Mouse (Mus musculus): ENCODE data around the gene Tdrd1. TPM values are rescaled to one million over a fixed set of nuclear protein-coding genes. Genes with fewer than 3 reads are reported as not detected.
A peak's percentile ranks its signal among the peaks of the same experiment; 100 is the strongest.
"Not testable (repeated sequence)": the region's sequence is repeated elsewhere in the genome, so short reads cannot be mapped to it uniquely, and the experiment has no call there.

Gene Tdrd1
- 1.6 and 1.7 TPM in 2 replicates for polyA plus RNA-seq (2015; fragmentation: Nextera tagmentation; extraction: Ambion mirVana)

DNA sequence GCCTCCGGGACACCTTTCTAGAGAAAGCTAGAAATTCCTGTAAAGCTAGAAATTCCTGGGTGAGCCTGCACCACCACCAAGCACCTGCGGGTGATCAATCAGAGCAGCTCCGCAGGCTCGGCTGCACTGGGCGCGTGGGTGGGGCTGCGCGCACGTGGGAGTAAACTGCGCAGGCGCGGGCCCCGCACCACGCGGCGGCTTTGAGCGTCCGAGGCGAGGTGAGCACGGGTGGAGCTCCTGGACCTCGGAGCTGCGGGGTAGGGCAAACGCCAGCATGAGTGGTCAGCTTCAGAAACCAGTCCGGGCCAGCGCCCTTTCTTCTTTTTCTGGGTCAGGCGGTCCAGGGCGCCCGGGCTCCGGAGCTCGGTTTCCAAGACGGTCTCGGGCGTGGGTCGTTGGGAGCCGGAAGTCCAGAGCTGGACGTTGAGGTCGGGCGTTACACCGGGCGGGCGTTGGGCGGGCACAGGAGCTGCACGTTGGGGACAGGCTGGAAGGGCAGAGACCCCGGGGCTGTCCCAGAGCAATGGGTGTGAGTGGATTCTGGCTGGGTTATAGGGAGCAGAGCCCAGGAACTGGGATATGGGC lies at the start of gene Tdrd1:
Gene Tdrd1 (plus strand): TSS at position 163 of the 585 bp plus-strand sequence.
- Histone ChIP-seq H3K9ac (no peak within 1 kb of the TSS), H3K4me3 (replicated peaks) (peak within 1 kb of the TSS; percentile 15), H3K4me1 (peaks cover 7% of the 10 kb centered on the region), H3K36me3 (no peaks in the 10 kb centered on the region), H3K27me3 (replicated peaks) (no peaks in the 10 kb centered on the region), H3K4me2 (peak within 1 kb of the TSS; percentile 45), H3K27ac (no peak within 1 kb of the TSS), H3K9me3 (no peaks in the 10 kb centered on the region)
- no peak for ATAC-seq (ENCODE audit: insufficient read depth, low FRiP score, low read depth)
- WGBS = 54% methylated on average over 44 of the region's 44 CpGs

GRCm38 (mm10) chr19:56776719-56777382 lies 49.2 kb upstream of the Tdrd1 start:
- Histone ChIP-seq H3K4me3 (replicated peaks) (0 out of 2 replicates have a peak overlapping the region, but pooled peaks have one; percentile 20), H3K4me2 (peak overlapping the region; percentile 36), H3K9ac (no peak overlapping the region), H3K4me1 (peaks cover 15% of the 10 kb centered on the region), H3K27me3 (replicated peaks) (0 out of 2 replicates have a peak, but pooled peaks cover 4% of the 10 kb centered on the region), H3K9me3 (no peaks in the 10 kb centered on the region), H3K36me3 (no peaks in the 10 kb centered on the region), H3K27ac (no peak overlapping the region)
- no peak for ATAC-seq (ENCODE audit: insufficient read depth, low FRiP score, low read depth)
- 22% methylated on average over 16 of the region's 16 CpGs for WGBS

DNA sequence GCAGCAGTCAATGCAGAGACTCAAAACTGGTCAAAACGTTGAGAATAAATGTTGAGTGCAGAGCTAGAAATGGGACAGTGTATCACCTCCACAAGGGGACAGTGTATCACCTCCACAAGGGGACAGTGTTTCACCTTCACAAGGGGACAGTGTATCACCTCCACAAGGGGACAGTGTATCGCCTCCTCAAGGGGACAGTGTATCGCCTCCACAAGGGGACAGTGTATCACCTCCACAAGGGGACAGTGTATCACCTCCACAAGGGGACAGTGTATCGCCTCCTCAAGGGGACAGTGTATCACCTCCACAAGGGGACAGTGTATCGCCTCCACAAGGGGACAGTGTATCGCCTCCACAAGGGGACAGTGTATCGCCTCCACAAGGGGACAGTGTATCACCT lies 47.5 kb upstream of the Tdrd1 start:
- H3K4me3 ChIP-seq (replicated peaks); H3K27me3 ChIP-seq (replicated peaks); H3K4me2 ChIP-seq; H3K36me3 ChIP-seq; H3K9me3 ChIP-seq; H3K9ac ChIP-seq; ATAC-seq (ENCODE audit: insufficient read depth, low FRiP score, low read depth); H3K27ac ChIP-seq: not testable (repeated sequence)
- H3K4me1 ChIP-seq = peaks cover 15% of the 10 kb centered on the region
- 90% methylated on average over 7 of the region's 7 CpGs for WGBS

GRCm38 (mm10) chr19:56787911-56788310 lies 38.1 kb upstream of the Tdrd1 start:
- WGBS = 84% methylated on average over 7 of the region's 7 CpGs
- ATAC-seq (ENCODE audit: insufficient read depth, low FRiP score, low read depth) = no peak
- Histone ChIP-seq H3K4me2 (no peak overlapping the region), H3K9ac (no peak overlapping the region), H3K9me3 (no peaks in the 10 kb centered on the region), H3K4me3 (replicated peaks) (no peak overlapping the region), H3K27ac (no peak overlapping the region), H3K36me3 (peaks cover 14% of the 10 kb centered on the region; the same call in 1 of the 2 replicates), H3K4me1 (no peaks in the 10 kb centered on the region), H3K27me3 (replicated peaks) (no peaks in the 10 kb centered on the region)

- H3K9me3 ChIP-seq = no peaks in the 10 kb centered on the region
- ATAC-seq (ENCODE audit: insufficient read depth, low FRiP score, low read depth) = no peak
- peaks cover 17% of the 10 kb centered on the region for H3K36me3 ChIP-seq
- no peak overlapping the region for H3K27ac ChIP-seq
- WGBS = 87% methylated on average over 5 of the region's 5 CpGs
- H3K27me3 ChIP-seq (replicated peaks) = no peaks in the 10 kb centered on the region
- no peak overlapping the region for H3K4me2 ChIP-seq
- no peak overlapping the region for H3K9ac ChIP-seq
- H3K4me1 ChIP-seq = no peaks in the 10 kb centered on the region
- no peak overlapping the region for H3K4me3 ChIP-seq (replicated peaks)
These were observed 37.1 kb upstream of the Tdrd1 start for GRCm38 (mm10) chr19:56788952-56789351.

DNA sequence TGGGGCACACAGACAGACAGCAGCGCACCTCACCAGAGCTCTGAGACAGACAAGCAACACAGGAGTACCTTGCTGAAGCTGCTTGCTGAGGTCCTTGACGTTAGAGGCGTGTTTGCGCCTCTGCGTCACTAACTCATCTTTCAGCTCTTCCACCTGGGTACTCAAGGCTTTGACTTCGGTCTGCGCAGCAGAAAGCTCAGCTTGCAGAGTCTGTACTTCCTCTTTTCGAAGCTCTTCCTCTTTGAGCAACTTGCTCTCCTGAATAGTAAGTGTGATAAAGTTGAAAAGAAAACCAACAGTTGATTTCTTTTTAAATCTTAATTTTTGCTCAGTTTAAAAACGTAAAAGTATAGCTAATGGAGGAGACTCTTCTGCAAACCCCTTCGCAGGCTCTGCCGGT lies 28.6 kb upstream of the Tdrd1 start:
- H3K4me1 ChIP-seq = no peaks in the 10 kb centered on the region
- no peak overlapping the region for H3K4me2 ChIP-seq
- 89% methylated on average over 11 of the region's 11 CpGs for WGBS
- no peak for ATAC-seq (ENCODE audit: insufficient read depth, low FRiP score, low read depth)
- no peak overlapping the region for H3K4me3 ChIP-seq (replicated peaks)
- H3K9me3 ChIP-seq = no peaks in the 10 kb centered on the region
- H3K27ac ChIP-seq = no peak overlapping the region
- H3K9ac ChIP-seq = no peak overlapping the region
- peaks cover 56% of the 10 kb centered on the region for H3K36me3 ChIP-seq
- H3K27me3 ChIP-seq (replicated peaks) = no peaks in the 10 kb centered on the region

- no peak overlapping the region for H3K27ac ChIP-seq
- ATAC-seq (ENCODE audit: insufficient read depth, low FRiP score, low read depth) = no peak
- no peaks in the 10 kb centered on the region for H3K9me3 ChIP-seq
- no peak overlapping the region for H3K4me2 ChIP-seq
- H3K4me1 ChIP-seq = no peaks in the 10 kb centered on the region
- H3K9ac ChIP-seq = no peak overlapping the region
- WGBS = 76% methylated on average over 8 of the region's 8 CpGs
- H3K27me3 ChIP-seq (replicated peaks) = no peaks in the 10 kb centered on the region
- H3K4me3 ChIP-seq (replicated peaks) = no peak overlapping the region
- H3K36me3 ChIP-seq = peaks cover 46% of the 10 kb centered on the region
These were observed 25.8 kb upstream of the Tdrd1 start for GRCm38 (mm10) chr19:56800226-56800625.

DNA sequence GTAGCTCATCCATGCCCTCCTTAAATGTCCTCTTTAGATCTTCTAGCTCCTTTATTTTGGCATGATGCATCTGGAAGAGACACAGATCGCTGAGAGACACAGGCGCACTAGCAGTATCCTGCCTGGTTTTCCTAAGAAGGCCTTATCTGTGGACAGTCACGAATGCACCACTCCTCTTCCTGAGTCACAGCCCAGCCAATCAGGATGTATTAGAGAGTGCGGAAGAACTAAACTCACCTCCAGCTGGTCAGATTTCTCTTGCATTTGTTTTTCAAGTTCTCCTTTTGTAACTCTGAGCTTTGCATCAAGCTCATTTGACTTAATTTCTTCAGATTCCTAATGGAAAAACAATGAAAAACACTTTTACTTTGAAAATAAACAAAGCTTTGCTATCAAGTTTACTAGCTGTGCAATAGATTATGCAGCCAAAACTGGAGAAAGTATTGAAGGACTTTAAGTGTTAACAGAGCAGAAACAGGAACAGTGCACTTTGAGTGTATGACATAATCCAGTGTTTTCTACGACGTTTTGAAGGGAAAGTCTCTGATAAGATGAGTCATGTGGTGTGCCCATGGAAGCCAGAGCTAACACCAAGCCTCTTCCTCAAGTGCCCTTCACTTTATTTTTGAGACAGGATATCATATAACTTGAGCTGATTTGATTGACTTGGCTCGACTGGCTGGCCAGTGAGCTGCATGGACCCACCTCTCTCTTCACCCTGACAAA lies 24.9 kb upstream of the Tdrd1 start:
- ATAC-seq (ENCODE audit: insufficient read depth, low FRiP score, low read depth) = no peak
- Histone ChIP-seq H3K9ac (no peak overlapping the region), H3K4me1 (no peaks in the 10 kb centered on the region), H3K4me3 (replicated peaks) (no peak overlapping the region), H3K4me2 (no peak overlapping the region), H3K9me3 (no peaks in the 10 kb centered on the region), H3K27me3 (replicated peaks) (no peaks in the 10 kb centered on the region), H3K27ac (0 out of 2 replicates have a peak overlapping the region, but pooled peaks have one; percentile 7), H3K36me3 (peaks cover 48% of the 10 kb centered on the region)
- WGBS = 63% methylated on average over 7 of the region's 7 CpGs

DNA sequence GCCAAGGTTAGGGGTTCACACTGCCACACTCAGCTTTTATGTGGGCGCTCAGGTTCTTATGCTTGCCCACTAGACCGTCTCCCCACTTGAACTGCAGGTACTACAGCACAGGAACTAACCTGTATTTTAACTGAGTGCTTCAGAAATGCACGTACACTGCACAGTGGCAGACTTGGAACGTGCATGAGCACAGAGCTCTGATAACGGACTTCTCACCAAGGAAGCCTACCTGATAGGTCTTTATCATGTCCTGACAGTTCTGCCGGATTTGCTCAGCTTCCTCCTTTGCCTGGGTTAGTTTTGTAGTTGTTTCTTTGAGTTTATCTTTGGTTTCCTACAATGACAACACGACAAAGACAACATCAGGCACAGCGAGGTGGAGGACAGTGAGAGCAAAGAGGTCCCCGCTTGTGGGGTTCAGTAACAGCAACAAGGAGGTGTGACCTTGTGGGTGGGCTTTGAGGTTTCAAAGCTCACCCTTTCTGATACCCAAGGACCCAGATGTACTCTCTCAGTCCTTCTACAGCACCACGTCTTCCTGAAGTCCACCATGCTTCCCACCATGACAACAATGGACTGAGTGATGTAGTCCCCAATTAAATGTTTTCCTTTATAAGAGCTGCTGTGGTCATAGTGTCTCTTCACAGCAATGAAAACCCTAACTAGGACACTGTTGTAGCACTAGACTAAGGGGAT lies 24.2 kb upstream of the Tdrd1 start:
- 85% methylated on average over 10 of the region's 10 CpGs for WGBS

GRCm38 (mm10) chr19:56802352-56802746 lies 23.7 kb upstream of the Tdrd1 start:
- no peaks in the 10 kb centered on the region for H3K4me1 ChIP-seq
- H3K27me3 ChIP-seq (replicated peaks) = no peaks in the 10 kb centered on the region
- H3K27ac ChIP-seq = no peak overlapping the region
- peaks cover 47% of the 10 kb centered on the region for H3K36me3 ChIP-seq
- no peak overlapping the region for H3K4me2 ChIP-seq
- no peak overlapping the region for H3K4me3 ChIP-seq (replicated peaks)
- H3K9ac ChIP-seq = no peak overlapping the region
- no peak for ATAC-seq (ENCODE audit: insufficient read depth, low FRiP score, low read depth)
- no peaks in the 10 kb centered on the region for H3K9me3 ChIP-seq
- 82% methylated on average over 3 of the region's 3 CpGs for WGBS

More for the DNA sequence above, 24.2 kb upstream of the Tdrd1 start:
- no peaks in the 10 kb centered on the region for H3K27me3 ChIP-seq (replicated peaks)
- 0 out of 2 replicates have a peak overlapping the region, but pooled peaks have one; percentile 7 for H3K27ac ChIP-seq
- peaks cover 43% of the 10 kb centered on the region for H3K36me3 ChIP-seq
- no peak overlapping the region for H3K4me2 ChIP-seq
- peak; percentile 73; the same call in 1 of the 2 replicates for ATAC-seq (ENCODE audit: insufficient read depth, low FRiP score, low read depth)
- no peaks in the 10 kb centered on the region for H3K4me1 ChIP-seq
- H3K9ac ChIP-seq = no peak overlapping the region
- no peaks in the 10 kb centered on the region for H3K9me3 ChIP-seq
- no peak overlapping the region for H3K4me3 ChIP-seq (replicated peaks)

- Histone ChIP-seq H3K9ac (no peak overlapping the region), H3K27ac (no peak overlapping the region), H3K4me3 (replicated peaks) (no peak overlapping the region), H3K9me3 (no peaks in the 10 kb centered on the region), H3K36me3 (peaks cover 33% of the 10 kb centered on the region), H3K4me2 (no peak overlapping the region), H3K27me3 (replicated peaks) (no peaks in the 10 kb centered on the region), H3K4me1 (no peaks in the 10 kb centered on the region)
- ATAC-seq (ENCODE audit: insufficient read depth, low FRiP score, low read depth) = no peak
- WGBS = 80% methylated on average over 2 of the region's 2 CpGs
These were observed 20.6 kb upstream of the Tdrd1 start for GRCm38 (mm10) chr19:56805366-56805765.

All from stomach, embryonic 15.5 days (tissue).